Mouse (Mus musculus) urinary bladder, adult 2 months (tissue): ENCODE results near the gene 1110008P14Rik. TPM values are rescaled to one million over a fixed set of nuclear protein-coding genes. Genes with fewer than 3 reads are reported as not detected.
"Not testable (repeated sequence)": the region's sequence is repeated elsewhere in the genome, so short reads cannot be mapped to it uniquely, and the experiment has no call there.

Experiments used
- DNase-seq: peaks from one replicate; pipeline ENCODE4 v3.0.0; 2022; ENCODE audit warnings: low spot score
- polyA plus RNA-seq: library from polyadenylated mRNA; depleted of rRNA; stranded (reverse); fragments of >200 nt; gene quantifications from 2 replicates; pipeline ENCODE4 v1.2.3, GENCODE M21; 2012

1110008P14Rik gene
- polyA plus RNA-seq, 1 experiment: 129 TPM

GRCm38 (mm10) chr2:32363376-32364106, 18.2 kb downstream of the 1110008P14Rik start:
- DNase-seq: no peak

DNA sequence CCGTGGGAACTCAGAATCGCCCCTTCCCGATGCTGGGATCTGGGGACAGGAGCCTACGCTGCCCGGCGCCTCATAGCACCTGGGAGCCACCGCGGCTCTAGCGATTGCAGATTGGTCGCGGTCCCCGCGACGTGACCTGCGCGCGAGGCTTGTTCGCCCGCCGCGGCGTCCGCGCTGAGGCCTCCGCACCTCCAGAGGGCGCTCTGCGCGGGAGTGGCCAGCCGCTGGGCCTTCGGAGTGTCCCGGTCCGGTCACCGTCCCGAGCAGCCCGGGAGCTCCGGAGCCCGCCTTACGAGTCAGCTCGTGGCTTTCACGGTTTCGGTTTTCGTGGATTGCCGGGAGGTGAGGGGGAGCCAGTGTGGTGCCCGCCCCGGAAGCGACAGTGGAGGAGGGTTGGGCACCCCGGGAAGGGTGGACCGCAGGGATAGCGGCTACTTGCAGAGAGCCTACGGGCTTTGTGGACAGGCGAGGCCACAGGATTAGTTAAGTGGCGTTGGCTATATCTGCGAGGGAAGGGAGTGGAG, 18.9 kb downstream of the 1110008P14Rik start:
- peak; percentile 96 for DNase-seq

DNA sequence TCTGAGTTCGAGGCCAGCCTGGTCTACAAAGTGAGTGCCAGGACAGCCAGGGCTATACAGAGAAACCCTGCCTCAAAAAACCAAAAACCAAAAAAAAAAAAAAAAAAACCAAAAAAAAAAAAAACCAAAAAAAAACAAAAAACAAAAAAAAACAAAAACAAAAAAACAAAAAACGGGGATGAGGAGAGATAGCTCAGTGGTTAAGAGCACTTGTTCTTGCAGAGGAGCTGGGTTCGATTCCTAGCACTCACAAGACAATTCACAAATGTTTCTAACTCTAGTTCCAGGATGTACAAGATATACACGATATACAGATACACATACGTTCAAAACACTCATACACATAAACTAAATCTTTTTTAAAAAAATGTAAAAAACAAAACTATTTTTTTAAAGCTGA, 19.5 kb downstream of the 1110008P14Rik start:
- DNase-seq: not testable (repeated sequence)

GRCm38 (mm10) chr2:32361437-32361836, 20.3 kb downstream of the 1110008P14Rik start:
- DNase-seq: peak; percentile 58

- no peak for DNase-seq
Measured at GRCm38 (mm10) chr2:32360741-32361140, 21.0 kb downstream of the 1110008P14Rik start.

- DNase-seq: no peak
Measured at GRCm38 (mm10) chr2:32358381-32358780, 23.4 kb downstream of the 1110008P14Rik start.

- DNase-seq: no peak
Measured at GRCm38 (mm10) chr2:32357710-32358109, 24.0 kb downstream of the 1110008P14Rik start.

- no peak for DNase-seq
Measured at GRCm38 (mm10) chr2:32356216-32356615, 25.5 kb downstream of the 1110008P14Rik start.

GRCm38 (mm10) chr2:32354336-32354895, 27.3 kb downstream of the 1110008P14Rik start:
- DNase-seq: no peak

GRCm38 (mm10) chr2:32353836-32354235, 27.9 kb downstream of the 1110008P14Rik start:
- DNase-seq: no peak

DNA sequence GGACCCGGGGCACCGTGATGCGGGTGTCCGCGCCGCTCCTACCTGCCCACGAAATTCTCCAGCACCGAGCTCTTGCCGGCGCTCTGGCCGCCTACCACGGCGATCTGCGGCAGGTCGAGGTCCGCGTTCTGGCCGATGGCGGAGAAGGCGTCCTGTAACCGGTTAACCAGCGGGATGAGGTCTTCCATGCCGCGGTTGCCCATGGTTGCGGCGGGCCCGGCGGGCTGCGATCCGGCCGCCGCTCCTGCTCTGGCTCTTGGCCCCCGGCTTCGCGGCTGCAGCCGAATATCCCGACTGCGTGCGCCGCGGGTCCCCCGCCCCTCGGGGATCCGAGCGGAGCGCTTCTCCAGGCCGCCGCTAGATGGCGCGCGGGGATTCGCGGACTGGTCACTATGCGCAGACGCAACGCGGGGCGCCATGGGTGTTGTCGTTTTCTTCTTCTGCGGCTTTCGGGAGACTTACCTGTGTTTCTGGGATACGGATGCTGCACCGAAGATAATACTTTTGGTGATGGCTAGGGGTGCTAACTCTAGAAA, 28.7 kb downstream of the 1110008P14Rik start, which contains the start of gene Dnm1:
TSS of gene Dnm1 (minus strand) at position 332 of the 536 bp plus-strand sequence.
- DNase-seq: peak; percentile 89

- DNase-seq: no peak
Measured at GRCm38 (mm10) chr2:32352151-32353006, 29.4 kb downstream of the 1110008P14Rik start, which contains the start of gene Ciz1. Gene Ciz1, plus strand, starts transcription at chr2:32352327.

DNA sequence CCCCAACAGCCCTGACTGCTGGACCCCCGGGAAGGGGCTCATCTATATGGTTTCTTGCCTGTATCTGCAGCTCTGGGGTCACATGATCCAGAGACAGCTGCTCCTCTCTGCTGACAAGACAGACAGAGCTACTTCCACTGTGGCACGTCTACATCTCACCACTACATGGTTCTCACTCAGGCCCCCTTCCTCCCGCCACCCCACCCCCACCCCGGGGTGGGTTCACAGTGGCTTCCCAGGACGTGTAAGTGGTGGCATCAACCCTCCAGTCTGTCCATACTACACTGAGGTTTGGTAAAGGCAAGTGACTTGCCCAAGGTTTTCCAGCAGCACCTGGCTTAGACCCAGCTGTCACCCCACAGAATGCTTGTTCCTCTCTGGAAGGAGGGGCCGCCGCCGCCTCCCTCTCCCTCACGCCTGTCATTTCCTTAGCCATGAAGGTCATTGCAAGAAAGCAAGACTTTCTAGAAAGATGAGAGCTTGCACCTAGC, 30.2 kb downstream of the 1110008P14Rik start:
- no peak for DNase-seq

- DNase-seq: no peak
Measured at GRCm38 (mm10) chr2:32350471-32351051, 31.2 kb downstream of the 1110008P14Rik start.

- no peak for DNase-seq
Measured at GRCm38 (mm10) chr2:32349625-32350255, 32.0 kb downstream of the 1110008P14Rik start.

DNA sequence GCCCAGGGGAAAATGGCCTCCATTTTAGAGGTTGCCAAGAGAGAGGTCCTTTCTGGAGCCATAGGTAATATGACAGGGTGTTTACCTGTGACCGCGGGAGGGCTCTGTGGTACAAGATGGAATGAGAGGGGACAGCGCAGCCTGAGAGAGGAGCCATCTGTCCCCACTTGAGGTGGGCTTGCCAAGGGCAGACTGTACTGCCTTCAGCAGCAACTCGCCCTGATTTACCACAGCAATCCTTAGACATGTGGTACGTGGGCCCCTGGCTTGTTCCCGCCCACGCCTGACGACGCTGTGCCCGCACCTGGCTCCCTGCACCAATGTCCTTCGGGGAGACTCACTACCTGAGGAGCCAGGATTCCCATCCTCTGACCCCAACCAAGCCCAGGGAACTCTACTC, 33.4 kb downstream of the 1110008P14Rik start:
- DNase-seq: no peak

DNA sequence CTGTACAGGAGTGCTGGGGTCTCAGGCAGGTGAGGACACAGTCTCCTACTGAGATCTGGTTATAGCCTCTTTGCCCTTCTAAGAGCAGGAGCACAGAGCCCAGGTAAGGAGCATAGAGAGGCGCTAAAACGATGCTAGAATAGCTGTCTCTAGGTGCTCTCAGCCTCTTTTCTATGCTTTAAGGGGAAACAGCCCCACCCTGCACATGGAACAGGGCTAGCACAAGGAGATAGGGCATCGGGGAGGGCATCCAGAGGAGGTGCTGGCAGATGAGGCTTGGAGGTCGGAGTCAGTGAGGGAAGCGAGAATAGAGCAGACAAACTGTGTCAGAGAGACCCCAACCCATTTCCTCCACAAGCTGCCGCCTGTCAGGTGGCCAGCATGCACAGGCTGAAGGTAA, 34.7 kb downstream of the 1110008P14Rik start:
- no peak for DNase-seq

DNA sequence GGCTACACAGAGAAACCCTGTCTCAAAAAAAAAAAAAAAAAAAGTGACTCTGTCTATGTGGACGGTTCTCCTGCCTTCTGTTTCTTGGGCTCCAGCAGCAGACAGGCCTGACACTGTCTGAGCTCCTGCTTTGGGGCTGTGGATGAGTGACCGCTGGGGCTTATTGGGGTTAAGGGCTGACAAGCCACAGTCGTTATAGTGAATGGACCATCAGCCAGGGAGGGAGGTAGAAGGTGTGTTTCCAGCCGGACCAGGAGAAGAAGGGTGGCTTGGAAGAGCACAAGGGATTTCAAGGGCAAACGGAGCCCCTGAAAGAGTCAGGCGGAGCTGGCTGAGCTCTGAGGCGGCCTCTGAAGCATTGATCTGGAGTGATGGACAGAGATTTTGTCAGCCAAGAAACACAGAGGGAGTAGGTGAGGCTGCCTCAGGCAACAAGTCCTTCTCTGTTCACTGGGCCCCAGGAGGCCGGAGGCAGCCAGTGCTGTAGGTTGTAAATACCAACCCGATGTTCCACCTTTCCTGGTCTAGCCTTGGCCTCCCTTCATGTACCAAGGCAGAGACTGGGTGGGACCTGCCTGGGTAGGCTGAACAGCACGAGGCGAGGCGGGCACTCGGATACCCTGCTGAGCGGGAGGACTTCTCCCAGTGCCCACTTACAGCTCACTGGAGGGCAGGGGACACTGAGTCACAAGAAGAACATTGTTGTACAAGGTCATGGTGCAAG, 37.0 kb downstream of the 1110008P14Rik start:
- DNase-seq: no peak

DNA sequence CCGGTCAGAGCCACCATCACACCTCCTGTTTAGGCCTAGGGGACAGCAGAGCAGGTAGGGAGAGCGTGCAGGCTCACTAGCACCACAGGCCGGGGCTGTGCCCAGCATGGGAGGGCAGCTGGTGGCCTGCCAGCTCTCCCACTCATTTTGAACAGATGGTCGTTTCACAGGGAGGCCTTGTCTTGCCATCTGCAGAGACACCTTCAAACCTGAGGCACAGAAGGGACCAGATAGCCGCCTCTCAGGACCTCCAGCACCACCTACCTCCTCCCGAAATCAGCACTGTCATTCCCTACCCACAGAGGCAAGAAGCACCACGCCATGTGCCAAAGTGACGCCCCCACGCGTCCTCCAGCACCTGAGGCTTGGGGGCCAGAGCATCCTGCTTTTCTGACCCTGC, 37.7 kb downstream of the 1110008P14Rik start:
- DNase-seq: no peak

DNA sequence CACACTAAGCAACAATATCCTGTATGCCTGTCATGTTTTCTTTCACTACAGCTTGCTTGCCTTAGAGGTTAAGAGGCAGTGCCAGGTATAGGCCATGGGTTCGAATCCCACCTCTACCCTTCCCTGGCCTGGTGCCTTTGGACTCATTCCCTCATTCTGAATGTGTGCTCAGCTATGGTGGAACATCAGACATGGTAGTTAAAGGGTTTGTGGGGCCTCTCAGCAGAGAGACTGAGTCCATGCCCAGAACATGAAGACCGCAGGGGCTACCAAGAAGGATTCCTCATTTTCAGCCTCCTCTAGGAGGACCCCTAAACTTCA, 38.4 kb downstream of the 1110008P14Rik start:
- DNase-seq: no peak
